Mouse (Mus musculus) midbrain, embryonic 15.5 days (tissue): ENCODE measurements around the gene Fam120a. TPM values are rescaled to one million over a fixed set of nuclear protein-coding genes. Genes with fewer than 3 reads are reported as not detected.

ENCODE experiments used
- ATAC-seq: fragments of 200-750 bp; cut with Nextera tagmentation; replicated peaks from 2 replicates; pipeline ENCODE4 v1.8.0; 2017; ENCODE audit warnings: moderate TSS enrichment
- H3K27ac ChIP-seq: fragments of 300-500 bp; sonication (generic); 2 replicates; pipeline ENCODE4 v1.5.1; 2015; ENCODE audit warnings: mild to moderate bottlenecking, inconsistent platforms
- H3K27me3 ChIP-seq: fragments of 300-500 bp; sonication (generic); replicated peaks from 2 replicates; pipeline ENCODE4 v1.6.1; 2015; ENCODE audit warnings: inconsistent platforms
- H3K36me3 ChIP-seq: fragments of 300-500 bp; sonication (generic); replicated peaks from 2 replicates; pipeline ENCODE4 v1.6.1; 2015; ENCODE audit warnings: inconsistent platforms
- H3K4me1 ChIP-seq: fragments of 300-500 bp; sonication (generic); 2 replicates; pipeline ENCODE4 v1.6.1; 2015; ENCODE audit warnings: inconsistent platforms
- H3K4me2 ChIP-seq: fragments of 300-500 bp; sonication (generic); 2 replicates; pipeline ENCODE4 v1.6.1; 2015; ENCODE audit warnings: inconsistent platforms, mild to moderate bottlenecking, moderate library complexity
- H3K4me3 ChIP-seq: fragments of 300-500 bp; sonication (generic); 2 replicates; pipeline ENCODE4 v1.5.1; 2015; ENCODE audit warnings: mild to moderate bottlenecking, inconsistent platforms
- H3K9ac ChIP-seq: fragments of 300-500 bp; sonication (generic); 2 replicates; pipeline ENCODE4 v1.6.1; 2015; ENCODE audit warnings: mild to moderate bottlenecking, inconsistent platforms
- H3K9me3 ChIP-seq: fragments of 300-500 bp; sonication (generic); 2 replicates; pipeline ENCODE4 v1.6.1; 2016; ENCODE audit warnings: inconsistent platforms
- WGBS: fragments of 180-500 bp; shearing (Covaris S2); methylation state at CpG from one replicate; pipeline ENCODE4 v1.1.7; 2015; ENCODE audit warnings: mixed read lengths; 5-methylcytosine and 5-hydroxymethylcytosine counted together
- polyA plus RNA-seq: library from polyadenylated mRNA; unstranded; fragments of >200 nt; fragmentation: Nextera tagmentation; extraction: Ambion mirVana; gene quantifications from 2 replicates; pipeline ENCODE4 v1.2.1, GENCODE M21; 2015

Gene Fam120a
- polyA plus RNA-seq, 1 experiment from 2014 or later: 10.7 TPM

DNA sequence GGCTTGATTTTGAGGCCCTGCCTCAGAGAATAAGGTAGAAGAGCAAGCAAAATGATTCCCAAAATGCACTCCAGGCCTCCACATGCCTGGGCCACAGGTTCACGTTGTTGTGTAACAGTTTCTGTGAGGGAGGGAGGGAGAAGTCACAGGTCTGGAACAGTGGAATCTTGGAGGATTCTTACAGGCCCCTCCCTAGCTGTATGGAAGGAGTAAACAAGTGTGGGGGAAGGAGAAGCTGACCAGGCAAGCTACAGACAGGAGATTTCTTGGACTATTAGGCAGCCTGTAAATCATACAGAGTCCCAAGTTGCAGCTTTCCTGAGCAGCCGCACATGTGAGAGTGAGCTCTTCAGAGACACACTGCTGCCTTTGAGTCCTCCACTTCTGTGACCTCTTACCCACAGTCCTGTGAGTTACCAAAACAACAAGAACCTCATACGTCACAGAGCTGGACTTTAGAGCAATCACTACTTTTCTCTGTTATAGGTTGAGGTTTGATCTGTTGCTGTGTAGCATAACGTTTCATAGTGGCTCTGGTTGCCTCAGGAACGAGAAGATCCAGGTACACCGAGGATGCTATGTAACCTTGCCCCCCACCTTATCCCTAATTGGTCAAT lies 14.8 kb upstream of the Fam120a start:
- 92% methylated on average over 6 of the region's 6 CpGs for WGBS

DNA sequence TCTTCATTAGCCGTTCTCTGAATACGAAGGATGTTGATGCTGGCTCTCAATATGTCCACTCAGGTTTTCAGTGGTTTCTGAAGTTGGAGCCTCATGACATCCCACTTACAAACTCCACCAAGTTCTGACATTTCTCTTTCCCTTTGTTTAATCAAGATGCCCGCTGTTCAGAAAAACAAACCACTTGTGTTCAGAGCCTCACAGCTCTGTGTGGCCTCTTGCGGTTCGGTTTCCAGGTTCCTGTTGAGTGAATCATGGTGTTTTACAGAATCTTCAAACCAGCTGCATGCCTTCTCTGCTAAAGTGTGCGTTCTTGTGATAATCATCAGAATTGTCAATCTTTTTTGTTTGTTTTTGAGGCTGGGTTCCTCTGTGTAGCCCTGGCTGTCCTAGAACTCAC lies 11.3 kb upstream of the Fam120a start:
- Histone ChIP-seq H3K4me1 (no peaks in the 10 kb centered on the region), H3K27ac (no peak overlapping the region), H3K4me2 (no peak overlapping the region), H3K9me3 (no peaks in the 10 kb centered on the region), H3K27me3 (no peaks in the 10 kb centered on the region), H3K36me3 (no peaks in the 10 kb centered on the region), H3K9ac (no peak overlapping the region), H3K4me3 (no peak overlapping the region)
- WGBS: 84% methylated on average over 6 of the region's 6 CpGs
- ATAC-seq: no peak

More for the DNA sequence above, 14.8 kb upstream of the Fam120a start:
- Histone ChIP-seq H3K27me3 (no peaks in the 10 kb centered on the region), H3K4me1 (no peaks in the 10 kb centered on the region), H3K4me2 (no peak overlapping the region), H3K9ac (no peak overlapping the region), H3K36me3 (no peaks in the 10 kb centered on the region), H3K9me3 (no peaks in the 10 kb centered on the region), H3K4me3 (no peak overlapping the region), H3K27ac (no peak overlapping the region)
- ATAC-seq: no peak

DNA sequence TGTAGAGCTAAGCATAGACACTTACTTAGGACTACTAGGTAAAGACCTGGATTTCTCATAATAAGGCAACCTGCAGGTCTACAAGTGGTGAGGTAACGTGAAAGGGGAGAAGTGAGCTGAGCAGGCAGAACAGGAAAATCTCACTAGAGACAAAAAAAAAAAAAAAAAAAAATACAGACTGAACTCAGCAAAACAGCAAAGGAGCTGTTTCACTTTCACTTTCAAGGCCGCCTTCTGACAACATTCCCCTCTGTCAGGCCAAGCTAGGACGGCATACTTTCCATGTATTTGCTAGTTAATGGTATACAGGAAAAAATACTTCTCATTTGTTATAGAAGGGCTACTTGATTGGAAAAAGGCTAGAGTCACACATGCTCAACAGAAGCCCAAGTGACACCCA lies 10.0 kb upstream of the Fam120a start:
- no peaks in the 10 kb centered on the region for H3K27me3 ChIP-seq
- no peaks in the 10 kb centered on the region for H3K4me1 ChIP-seq
- no peak overlapping the region for H3K4me2 ChIP-seq
- WGBS: 84% methylated on average over 3 of the region's 3 CpGs
- no peak for ATAC-seq
- no peak overlapping the region for H3K4me3 ChIP-seq
- no peak overlapping the region for H3K27ac ChIP-seq
- no peaks in the 10 kb centered on the region for H3K9me3 ChIP-seq
- H3K9ac ChIP-seq: no peak overlapping the region
- H3K36me3 ChIP-seq: no peaks in the 10 kb centered on the region

DNA sequence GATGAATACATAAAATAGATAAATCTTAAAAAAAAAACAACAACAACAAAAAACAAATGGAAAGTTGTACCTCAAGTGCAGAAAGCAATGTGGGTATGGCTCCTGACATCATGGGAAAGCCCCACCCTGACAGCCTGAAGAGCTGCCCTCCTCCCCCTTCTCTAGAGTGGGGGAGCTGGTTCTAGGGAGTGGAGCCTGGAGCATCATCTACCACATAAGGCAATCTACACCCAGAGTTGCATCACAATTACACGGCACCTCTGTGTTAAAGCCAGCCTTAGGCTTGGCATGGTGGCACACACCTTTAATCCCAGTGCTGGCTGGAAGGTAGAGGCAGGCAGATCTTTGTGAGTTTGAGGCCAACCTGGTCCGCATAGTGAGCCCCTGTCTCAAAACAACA lies 6.9 kb upstream of the Fam120a start:
- WGBS: 96% methylated on average over 2 of the region's 2 CpGs
- H3K4me1 ChIP-seq: no peaks in the 10 kb centered on the region
- H3K9me3 ChIP-seq: no peaks in the 10 kb centered on the region
- H3K27me3 ChIP-seq: no peaks in the 10 kb centered on the region
- no peak overlapping the region for H3K27ac ChIP-seq
- H3K9ac ChIP-seq: no peak overlapping the region
- no peak for ATAC-seq
- H3K4me2 ChIP-seq: no peak overlapping the region
- H3K4me3 ChIP-seq: no peak overlapping the region
- no peaks in the 10 kb centered on the region for H3K36me3 ChIP-seq

DNA sequence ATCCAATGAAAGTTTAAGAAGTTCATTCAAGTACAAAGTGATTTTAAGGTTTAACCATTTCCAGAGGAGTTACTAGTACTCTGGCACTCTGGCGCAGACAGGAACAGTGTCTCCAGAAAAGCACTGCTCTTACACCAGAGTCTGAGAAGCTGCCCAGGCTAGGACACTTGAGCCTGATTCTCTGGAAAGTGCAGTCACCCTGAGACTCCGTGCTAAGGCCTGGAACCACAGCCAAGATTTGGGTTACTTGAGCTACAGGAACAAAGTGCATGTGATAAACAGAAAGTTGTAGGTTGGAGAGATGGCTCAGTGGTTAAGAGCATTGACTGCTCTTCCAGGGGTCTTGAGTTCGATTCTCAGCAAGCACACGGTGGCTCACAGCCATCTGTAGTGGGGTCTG lies 6.4 kb upstream of the Fam120a start:
- WGBS: 84% methylated on average over 4 of the region's 4 CpGs
- H3K36me3 ChIP-seq: no peaks in the 10 kb centered on the region
- H3K27ac ChIP-seq: no peak overlapping the region
- H3K9me3 ChIP-seq: no peaks in the 10 kb centered on the region
- 0 out of 2 replicates have a peak, but pooled peaks cover 4% of the 10 kb centered on the region for H3K4me1 ChIP-seq
- no peak overlapping the region for H3K9ac ChIP-seq
- no peaks in the 10 kb centered on the region for H3K27me3 ChIP-seq
- no peak for ATAC-seq
- no peak overlapping the region for H3K4me3 ChIP-seq
- no peak overlapping the region for H3K4me2 ChIP-seq

DNA sequence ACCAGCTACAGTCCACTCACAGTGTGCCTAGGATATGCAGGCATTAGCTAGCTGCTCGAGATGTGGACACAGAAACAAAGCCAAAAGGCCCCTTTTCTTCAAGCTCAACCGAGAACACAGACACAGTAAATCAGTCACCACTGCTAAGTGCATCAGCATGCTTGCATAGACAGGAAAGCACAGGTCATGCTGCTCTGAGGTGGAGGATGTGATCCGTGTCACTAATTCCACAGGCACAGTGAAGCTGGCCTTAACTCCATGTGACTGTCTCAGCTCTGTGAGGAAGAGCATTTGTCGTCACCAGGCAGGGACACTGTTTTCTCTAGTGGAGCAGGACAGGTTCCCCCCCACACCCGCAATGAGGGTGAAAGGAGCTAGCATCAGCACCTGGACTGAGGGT lies 5.4 kb upstream of the Fam120a start:
- H3K27me3 ChIP-seq: no peaks in the 10 kb centered on the region
- no peaks in the 10 kb centered on the region for H3K36me3 ChIP-seq
- WGBS: 69% methylated on average over 5 of the region's 5 CpGs
- no peak overlapping the region for H3K9ac ChIP-seq
- H3K27ac ChIP-seq: no peak overlapping the region
- H3K4me3 ChIP-seq: no peak overlapping the region
- peaks cover 10% of the 10 kb centered on the region; the same call in 1 of the 2 replicates for H3K4me1 ChIP-seq
- no peaks in the 10 kb centered on the region for H3K9me3 ChIP-seq
- H3K4me2 ChIP-seq: no peak overlapping the region
- ATAC-seq: no peak

DNA sequence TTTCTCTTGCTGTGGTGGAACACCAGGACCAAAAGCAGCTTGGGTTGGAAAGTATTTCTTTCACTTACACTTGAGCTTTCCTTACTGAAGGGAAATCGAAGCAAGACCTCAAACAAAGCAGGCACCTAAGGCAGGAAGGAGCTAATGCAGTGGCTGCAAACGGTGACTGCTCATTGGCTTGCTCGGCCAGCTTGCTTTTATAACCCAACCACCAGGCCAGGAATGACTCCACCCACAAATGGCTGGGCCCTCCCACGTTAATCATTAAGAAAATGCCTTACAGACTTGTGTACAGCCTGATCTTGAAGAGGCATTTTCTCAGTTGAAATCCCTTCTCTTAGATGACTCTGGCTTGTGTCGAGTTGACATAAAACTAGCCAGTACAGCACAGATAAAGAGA lies 3.2 kb upstream of the Fam120a start:
- no peak overlapping the region for H3K4me2 ChIP-seq
- no peak overlapping the region for H3K27ac ChIP-seq
- ATAC-seq: no peak
- no peak overlapping the region for H3K4me3 ChIP-seq
- peaks cover 18% of the 10 kb centered on the region for H3K4me1 ChIP-seq
- no peaks in the 10 kb centered on the region for H3K27me3 ChIP-seq
- 74% methylated on average over 5 of the region's 5 CpGs for WGBS
- H3K9ac ChIP-seq: no peak overlapping the region
- H3K36me3 ChIP-seq: no peaks in the 10 kb centered on the region
- H3K9me3 ChIP-seq: no peaks in the 10 kb centered on the region

DNA sequence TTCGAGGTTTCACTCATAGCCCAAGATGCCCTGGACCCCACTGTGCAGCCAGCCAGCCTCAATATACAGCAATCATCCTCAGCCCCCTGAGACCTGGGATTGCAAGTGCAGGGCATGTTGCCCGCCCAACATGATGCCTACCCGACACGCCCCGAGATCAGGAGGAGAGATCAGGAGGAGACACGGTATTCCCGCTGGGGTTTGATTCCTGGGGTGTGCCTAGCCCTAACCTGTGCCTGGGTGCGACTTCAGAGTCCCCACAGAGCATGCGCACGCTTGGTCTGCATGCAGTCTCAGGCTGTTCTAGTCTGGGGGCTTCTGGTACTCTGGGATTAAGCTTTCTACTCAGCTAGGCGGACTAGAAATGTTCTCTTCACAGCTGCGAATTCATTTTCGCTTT lies 2.7 kb upstream of the Fam120a start:
- H3K9ac ChIP-seq: no peak overlapping the region
- no peaks in the 10 kb centered on the region for H3K9me3 ChIP-seq
- H3K4me2 ChIP-seq: no peak overlapping the region
- H3K4me1 ChIP-seq: peaks cover 22% of the 10 kb centered on the region
- no peak overlapping the region for H3K27ac ChIP-seq
- H3K4me3 ChIP-seq: no peak overlapping the region
- 74% methylated on average over 13 of the region's 13 CpGs for WGBS
- no peaks in the 10 kb centered on the region for H3K27me3 ChIP-seq
- no peaks in the 10 kb centered on the region for H3K36me3 ChIP-seq
- no peak for ATAC-seq

DNA sequence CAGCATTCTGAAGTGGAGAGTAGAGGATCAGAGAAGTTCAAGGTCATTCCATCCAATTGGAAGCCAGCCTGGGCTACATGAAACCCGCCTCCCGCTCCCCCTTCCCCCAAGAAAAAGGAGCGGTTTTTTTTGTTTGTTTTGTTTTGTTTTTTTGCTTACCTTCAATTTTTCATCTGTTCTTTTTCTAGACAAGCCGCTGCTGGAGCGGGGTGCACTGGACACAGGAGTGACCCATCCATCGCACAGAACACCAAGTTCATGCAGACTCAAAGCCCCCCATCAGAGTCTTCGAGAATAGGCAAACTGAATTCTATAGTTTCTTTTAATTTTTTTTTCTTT lies 902 bp upstream of the Fam120a start:
- WGBS: 10% methylated on average over 7 of the region's 7 CpGs
- Histone ChIP-seq H3K4me2 (peak overlapping the region; percentile 83), H3K27me3 (no peaks in the 10 kb centered on the region), H3K36me3 (no peaks in the 10 kb centered on the region), H3K27ac (peak overlapping the region; percentile 94), H3K9ac (peak overlapping the region; percentile 91), H3K9me3 (no peaks in the 10 kb centered on the region), H3K4me3 (peak overlapping the region; percentile 80), H3K4me1 (peaks cover 40% of the 10 kb centered on the region)
- no peak for ATAC-seq

DNA sequence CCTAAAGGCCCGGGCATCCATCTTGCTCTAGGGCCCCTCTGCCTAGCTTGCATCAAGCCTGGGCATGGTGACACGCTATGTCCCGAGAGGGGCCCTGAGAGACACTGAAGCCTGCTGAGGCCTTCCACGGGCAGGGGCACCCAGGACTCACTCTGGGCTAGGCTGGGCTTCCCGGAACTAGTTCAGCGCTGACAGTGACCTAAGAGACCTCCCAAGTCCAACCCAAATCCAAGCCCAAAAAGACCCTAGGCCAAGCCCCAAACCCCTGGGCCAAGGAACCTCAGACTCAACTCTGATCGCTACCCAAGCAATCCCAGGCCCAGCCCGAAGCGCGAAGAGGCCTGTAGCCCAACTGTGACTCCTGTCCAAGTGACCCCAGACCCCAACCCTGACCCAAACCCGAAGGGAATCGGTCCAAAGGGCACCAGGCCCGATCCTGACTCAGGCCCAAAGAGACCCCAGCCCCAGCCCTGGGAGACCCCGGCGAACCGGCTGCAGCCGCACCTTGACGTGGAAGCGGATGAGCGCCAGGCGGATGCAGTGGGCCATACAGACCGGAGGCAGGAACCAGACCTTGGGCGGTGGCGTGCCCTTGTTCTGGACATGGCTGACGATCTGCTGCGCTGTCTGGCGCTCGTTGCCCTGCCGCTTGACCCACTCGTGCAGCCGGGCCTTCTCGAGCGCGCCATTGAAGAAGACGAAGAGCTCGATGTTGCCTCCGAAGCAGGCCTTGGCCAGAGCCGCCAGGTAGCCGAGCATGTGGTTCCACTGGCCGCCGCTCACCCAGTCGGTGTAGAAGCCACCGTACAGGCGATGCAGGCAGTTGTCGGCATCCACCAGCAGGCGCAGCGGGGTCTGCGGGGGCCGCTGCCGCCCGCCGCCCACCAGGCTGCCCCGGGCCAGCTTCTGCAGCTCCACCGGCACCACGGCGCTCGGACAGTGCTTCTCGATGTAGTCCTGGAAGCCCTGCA lies 681 bp downstream of the Fam120a start:
- peak overlapping the region; percentile 91 for H3K9ac ChIP-seq
- H3K27me3 ChIP-seq: no peaks in the 10 kb centered on the region
- peaks cover 42% of the 10 kb centered on the region for H3K4me1 ChIP-seq
- peak; percentile 34 for ATAC-seq
- H3K9me3 ChIP-seq: no peaks in the 10 kb centered on the region
- H3K27ac ChIP-seq: peak overlapping the region; percentile 94
- under 1% methylated on average over 58 of the region's 58 CpGs for WGBS
- no peaks in the 10 kb centered on the region for H3K36me3 ChIP-seq
- peak overlapping the region; percentile 83 for H3K4me2 ChIP-seq
- H3K4me3 ChIP-seq: peak overlapping the region; percentile 80

DNA sequence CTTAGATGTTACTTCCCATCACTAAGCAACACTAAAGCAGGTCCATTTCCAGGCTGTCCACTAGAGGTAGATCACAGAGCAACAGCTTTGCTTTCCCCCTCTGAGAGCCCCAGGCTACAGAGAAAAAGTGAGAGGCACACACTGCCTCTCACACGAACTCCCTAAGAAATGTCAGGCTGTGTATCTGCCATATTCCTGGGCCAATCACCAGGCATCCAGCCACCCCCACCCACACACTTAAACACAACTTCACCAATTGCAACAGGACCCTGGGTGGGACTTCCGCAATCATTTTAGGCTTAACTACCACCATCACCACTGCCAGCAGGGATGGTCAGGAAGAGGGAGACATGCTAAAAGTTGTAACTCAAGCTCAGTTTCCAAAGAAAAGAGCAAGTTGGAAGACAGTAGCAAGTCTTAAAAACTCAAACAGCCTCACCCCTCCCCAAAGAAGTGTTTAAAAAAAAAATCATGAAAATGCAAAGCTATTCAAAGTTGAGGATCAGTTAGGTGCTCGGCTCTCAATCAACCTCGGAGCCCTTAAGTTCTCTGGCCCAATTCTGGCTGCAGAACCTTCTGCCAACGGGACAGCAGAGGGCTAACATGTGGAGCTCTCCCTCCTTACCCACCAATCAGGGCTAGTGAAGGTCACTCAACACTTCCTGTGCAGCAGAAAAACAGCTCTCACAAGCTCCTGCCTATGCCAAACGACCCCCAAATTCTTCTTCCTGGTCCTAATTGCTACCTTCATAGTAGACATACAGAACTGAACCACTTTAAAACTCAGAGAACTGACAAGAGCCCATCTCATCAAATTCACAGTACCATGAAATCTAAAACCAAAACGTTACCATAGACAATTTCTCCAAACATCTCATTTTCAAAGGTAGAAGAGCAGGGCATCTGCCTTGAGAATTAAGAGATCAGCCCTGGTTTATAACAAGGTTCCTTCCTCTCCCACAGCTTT lies 2.0 kb downstream of the Fam120a start:
- peak overlapping the region; percentile 94; the same call in 1 of the 2 replicates for H3K27ac ChIP-seq
- no peaks in the 10 kb centered on the region for H3K36me3 ChIP-seq
- no peak for ATAC-seq
- peak overlapping the region; percentile 83 for H3K4me2 ChIP-seq
- no peaks in the 10 kb centered on the region for H3K9me3 ChIP-seq
- peak overlapping the region; percentile 91 for H3K9ac ChIP-seq
- 18% methylated on average over 7 of the region's 7 CpGs for WGBS
- peak overlapping the region; percentile 80 for H3K4me3 ChIP-seq
- H3K27me3 ChIP-seq: no peaks in the 10 kb centered on the region
- H3K4me1 ChIP-seq: peaks cover 42% of the 10 kb centered on the region

DNA sequence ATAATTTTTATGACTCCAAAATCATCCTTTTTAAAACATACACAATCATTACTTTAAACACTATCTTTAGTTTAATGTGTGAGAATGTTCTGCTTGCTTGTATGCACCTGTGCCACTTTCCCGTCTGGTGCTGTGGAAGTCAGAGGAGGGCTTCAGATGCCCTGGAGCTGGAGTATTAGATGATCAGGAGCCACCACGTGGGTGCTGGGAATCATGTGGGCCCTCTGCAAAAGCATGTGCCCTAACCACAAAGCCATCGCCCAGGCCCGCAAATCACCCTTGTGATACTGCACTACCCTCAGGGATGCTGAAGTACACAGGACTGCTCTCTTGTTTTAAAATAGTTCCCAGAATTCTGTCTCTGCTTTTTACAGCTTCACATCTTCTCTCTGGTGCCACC lies 3.0 kb downstream of the Fam120a start:
- H3K4me3 ChIP-seq: peak overlapping the region; percentile 80
- H3K27ac ChIP-seq: no peak overlapping the region
- no peak for ATAC-seq
- H3K27me3 ChIP-seq: no peaks in the 10 kb centered on the region
- H3K9ac ChIP-seq: 0 out of 2 replicates have a peak overlapping the region, but pooled peaks have one; percentile 16
- no peaks in the 10 kb centered on the region for H3K36me3 ChIP-seq
- peak overlapping the region; percentile 83 for H3K4me2 ChIP-seq
- 81% methylated on average over 4 of the region's 4 CpGs for WGBS
- no peaks in the 10 kb centered on the region for H3K9me3 ChIP-seq
- peaks cover 42% of the 10 kb centered on the region for H3K4me1 ChIP-seq
